Mouse (Mus musculus): ENCODE data around the gene Smox. TPM values are rescaled to one million over a fixed set of nuclear protein-coding genes. Genes with fewer than 3 reads are reported as not detected.

Smox gene
- total RNA-seq, 2 experiments from 2014 or later: 25.9 to 28.9 TPM

DNA sequence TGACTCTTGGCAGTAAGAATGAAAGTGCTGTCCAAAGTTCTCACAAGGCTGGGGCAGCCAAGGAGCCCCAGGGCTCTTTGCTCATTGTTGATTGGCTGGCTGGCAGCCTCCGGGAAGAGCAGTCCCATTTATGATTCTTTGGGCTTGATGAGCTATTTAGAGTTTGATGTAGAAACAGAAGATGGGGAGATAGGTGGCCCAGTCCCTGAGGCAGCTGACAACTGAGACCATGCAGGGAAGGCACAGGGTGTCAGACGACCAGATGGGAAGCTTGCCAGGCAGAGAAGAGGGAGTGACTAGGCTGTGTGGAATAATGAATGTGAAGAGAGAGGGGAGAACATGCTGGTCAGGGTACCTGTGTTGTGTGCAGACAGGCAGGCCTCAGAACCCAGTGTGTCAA, 22.2 kb downstream of the Smox start:
- no peak for DNase-seq

DNA sequence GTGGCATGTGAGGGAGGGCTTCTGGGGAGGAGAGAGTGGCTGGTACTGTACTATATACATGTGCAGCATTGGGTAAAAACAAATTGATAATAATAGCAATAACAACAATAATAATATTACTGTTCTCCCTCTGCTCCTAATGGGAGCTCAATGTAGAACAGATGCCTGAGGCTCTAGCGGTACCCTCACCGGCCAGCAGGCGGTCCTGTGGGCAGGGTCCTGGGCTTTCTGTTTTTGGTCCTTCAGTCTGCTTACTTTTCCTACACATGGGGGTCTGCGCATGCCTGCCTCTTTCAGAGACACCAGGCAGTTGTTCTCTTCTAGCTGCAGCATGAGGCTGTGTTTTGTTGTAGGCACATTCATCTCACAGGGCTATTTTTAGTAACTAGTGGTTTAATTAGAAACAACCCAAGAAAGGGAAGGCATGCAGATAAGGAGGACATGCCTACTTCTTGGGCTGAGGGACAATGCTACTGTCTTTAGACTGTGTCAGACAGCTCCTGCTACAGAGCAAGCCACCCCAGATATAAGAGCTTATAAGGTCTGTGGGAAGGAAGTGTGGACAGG, 22.8 kb downstream of the Smox start:
- DNase-seq: no peak

DNA sequence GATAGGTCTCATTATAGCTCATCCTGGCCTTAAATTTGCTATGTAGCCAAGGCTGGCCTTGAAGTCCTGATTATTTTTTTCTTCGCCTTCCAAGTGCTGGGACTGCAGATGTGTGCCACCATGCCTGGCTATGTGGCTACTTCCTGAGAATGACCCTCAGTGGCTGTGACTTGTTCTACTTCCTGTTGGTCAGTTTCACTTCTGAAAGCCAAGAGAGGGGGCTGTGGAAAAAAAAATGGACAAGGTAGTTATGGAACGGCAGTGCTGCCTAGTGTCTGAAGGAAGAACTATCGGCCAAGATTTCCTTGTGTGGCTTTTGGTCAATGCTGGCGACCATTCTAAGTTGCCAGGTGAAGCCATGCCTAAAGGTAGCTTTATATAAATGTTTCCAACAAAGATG, 26.3 kb downstream of the Smox start:
- DNase-seq: no peak

DNA sequence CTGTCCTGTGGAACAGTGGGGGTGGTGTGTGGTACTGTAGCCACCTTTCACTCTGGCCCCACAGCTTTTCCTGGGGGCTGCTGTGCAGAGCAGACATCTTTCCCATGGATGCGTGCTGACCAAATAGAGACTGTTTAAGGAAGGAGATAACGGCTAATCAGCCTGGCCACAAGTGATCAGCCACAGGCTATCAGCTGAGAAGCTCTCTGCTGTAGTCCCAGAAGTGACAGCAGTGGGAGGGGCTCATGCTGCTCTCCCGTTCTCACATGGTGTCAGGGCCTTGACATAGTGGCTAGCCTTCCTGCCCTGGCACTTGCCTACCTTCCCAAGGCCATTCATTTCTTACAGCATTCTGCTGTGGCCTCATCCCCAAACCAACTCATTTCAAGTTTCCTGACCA, 27.5 kb downstream of the Smox start:
- no peak for DNase-seq

DNA sequence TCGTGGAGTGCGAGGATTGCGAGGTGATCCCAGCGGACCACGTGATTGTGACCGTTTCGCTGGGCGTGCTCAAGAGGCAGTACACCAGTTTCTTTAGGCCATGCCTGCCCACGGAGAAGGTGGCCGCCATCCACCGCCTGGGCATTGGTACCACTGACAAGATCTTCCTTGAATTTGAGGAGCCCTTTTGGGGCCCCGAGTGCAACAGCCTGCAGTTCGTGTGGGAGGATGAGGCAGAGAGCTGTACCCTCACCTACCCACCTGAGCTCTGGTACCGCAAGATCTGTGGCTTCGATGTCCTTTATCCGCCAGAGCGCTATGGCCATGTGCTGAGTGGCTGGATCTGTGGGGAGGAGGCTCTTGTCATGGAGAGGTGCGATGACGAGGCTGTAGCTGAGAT, 29.4 kb downstream of the Smox start:
- DNase-seq: no peak

DNA sequence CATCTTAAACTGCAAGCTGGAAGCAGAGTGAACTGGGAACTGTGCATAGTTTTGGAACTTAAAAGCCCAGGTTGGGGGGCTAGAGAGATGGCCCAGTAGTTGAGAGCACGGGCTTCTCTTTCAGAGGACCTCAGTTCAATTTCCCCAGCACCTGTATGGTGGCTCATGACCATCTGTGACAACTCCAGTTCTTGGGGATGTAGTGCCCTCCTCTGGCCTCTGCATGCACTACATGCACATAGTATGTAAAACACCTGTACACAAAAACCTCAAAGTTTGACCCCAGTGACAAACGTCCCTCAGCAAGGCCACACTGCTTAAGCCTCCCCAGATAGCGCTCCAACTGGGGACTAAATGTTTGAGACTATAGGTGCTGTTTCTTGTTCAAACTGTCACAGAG, 35.8 kb downstream of the Smox start:
- DNase-seq: no peak

DNA sequence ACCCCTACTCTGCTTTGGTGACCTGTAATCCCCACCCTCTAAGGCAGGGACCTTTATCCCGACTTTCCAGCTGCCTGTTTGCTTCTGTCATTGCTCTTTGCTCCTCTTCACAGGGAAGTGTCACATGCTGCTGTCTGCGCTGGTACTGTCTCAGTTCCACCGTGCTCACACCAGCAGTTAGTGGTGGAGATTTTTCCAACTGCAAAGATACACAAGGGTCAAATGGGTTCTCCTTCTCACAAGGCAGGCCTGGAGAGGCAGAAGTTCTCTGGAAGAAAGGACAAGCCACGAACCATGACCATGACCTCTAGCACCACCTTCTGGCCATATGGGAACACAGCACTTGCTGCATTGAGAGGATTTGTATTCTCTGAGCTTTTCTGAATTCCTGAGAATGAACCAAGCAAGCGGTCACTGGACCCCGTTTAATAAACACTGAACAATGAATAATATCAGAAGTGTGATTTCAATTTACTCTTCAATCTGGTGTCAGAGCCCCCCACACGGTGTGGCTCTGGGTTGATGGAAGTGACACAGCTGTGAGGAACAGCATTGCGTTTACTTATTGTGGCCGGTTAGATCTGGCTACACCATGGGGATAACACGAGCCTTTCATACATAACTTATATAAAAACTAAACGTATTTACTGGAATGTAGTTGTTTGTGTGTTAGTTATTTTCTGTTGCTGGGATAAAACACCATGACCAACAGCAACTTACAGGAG, 38.8 kb downstream of the Smox start:
- DNase-seq: peak; percentile 45

DNA sequence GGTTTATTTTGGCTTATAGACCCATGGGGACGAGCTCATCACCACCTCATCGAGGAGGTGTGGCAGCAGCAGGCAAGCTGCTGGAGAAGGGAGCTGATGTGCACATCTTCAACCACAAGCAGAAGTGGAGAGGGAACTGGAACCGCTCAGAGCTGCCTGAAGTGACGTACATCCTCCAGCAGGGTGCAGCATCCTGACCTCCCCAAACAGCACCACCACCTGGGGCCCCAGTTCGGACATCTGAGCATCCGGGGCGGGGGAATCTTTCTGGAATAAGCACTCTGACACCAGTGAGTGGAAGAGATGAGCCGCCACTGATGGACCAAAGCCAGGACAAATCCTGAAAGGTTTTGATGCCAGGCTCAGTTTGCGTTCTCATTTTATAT, 39.3 kb downstream of the Smox start:
- DNase-seq: peak; percentile 45

DNA sequence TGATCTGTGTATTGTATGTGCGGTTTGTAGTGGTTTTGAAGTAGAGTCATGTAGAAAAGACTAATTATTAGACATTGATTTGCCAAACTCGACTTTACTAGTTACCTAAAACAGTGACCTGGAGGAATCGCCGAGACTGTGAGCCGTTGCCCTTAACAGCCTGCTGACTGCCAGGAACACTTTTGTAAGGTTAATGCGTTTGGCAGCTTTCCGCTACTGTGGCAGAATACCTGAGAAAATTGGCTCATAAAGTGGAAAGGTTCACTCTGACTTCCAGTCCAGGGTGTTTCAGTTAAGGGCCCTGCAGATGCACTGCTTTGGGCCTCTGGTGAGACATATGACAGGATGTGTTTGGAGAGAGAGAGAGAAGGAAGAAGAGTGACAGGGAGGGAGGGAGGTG, 40.0 kb downstream of the Smox start:
- DNase-seq: no peak

DNA sequence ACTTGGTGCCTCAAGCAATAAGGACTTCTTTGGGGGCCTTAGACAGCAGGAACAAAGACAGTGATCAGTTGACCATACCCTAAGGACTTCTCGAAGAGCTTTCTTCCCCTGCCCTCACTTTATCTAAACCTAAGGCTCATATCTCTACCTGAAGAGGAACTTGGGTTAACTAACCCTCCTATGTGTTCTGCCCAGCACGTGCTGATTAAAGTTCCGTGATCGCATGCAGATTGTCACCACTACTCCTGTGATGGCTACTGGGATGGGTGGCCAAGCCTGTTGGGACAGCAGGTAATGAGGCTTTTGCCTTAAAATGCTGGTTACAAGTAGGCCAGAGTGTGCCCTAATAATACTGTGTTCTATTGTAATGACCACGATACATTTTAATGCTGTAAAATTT, 43.9 kb downstream of the Smox start:
- no peak for DNase-seq

DNA sequence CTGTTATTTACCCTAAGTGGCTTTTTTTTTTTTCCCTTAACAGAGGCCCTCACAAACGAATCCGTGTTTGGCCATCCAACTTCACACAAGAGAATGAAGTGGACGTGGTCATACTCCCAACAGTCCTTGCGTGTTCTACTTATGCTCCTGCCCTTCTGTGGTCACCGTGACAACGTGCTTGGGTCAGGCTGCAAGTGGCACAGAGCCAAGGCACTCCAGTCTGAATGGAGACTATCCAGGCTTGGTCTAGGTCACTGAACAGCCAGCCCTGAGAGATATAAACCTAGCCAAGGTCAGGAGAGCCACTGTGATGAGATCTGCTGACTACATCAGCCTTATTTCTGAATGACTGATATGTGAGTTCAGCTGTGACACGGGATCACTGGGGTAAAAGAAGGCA, 47.0 kb downstream of the Smox start:
- peak; percentile 30 for DNase-seq

DNA sequence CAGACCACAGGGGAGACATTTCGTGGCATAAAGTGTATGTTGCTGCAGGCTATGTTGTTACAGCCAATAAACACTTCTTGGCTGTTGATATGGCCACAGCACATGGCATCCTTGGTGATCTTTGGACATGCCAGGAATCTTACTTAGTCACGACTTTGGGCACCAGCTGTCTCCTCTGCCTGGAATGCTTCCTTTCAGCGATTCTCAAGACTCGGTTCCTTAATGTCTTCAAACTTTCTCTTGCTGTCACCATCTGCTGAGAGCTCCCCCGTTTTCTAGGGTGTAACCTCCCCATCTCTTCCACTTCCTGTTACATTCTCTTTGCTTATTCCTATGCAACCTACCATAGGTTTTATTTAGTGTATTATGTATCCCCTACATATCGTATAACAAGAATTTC, 48.5 kb downstream of the Smox start:
- DNase-seq: no peak

DNA sequence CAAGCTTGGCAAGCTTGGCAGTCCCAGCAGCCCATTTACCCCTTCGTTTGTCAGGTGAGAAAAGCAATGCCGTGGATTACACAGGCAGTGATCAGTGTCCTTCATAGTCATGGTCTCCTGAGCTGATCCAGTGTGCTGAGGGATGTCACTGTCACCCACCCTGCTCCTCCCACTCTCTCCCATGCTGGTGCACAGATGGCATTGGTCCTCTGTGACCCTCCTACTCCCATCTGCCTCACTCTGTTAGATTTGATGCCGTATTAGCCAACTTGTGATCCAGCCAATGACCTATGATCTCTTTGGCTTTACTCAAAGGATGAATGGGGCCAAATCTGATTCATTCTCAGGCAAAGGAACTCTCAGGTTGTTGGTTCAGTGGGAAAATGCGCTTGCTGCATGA, 50.4 kb downstream of the Smox start:
- DNase-seq: no peak

DNA sequence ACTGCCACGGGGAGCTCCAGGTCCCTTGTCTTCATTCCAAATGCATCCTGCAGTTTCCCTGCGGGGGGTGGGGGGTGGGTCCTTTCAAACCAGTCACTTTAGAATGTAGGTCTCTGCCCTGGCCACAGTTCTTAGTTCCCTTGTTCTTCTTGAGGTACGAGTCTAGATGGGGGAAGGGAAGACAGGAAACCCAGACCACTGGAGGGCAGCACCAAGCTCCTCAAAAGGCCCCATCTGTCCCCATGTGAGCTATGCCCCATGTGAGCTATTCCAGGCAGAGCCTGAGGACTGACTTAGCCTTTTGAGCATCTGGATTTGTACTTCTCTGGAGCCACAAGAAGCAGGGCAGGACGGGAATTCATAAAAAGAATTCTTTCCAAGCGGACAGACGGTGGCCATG, 51.2 kb downstream of the Smox start:
- DNase-seq: no peak

DNA sequence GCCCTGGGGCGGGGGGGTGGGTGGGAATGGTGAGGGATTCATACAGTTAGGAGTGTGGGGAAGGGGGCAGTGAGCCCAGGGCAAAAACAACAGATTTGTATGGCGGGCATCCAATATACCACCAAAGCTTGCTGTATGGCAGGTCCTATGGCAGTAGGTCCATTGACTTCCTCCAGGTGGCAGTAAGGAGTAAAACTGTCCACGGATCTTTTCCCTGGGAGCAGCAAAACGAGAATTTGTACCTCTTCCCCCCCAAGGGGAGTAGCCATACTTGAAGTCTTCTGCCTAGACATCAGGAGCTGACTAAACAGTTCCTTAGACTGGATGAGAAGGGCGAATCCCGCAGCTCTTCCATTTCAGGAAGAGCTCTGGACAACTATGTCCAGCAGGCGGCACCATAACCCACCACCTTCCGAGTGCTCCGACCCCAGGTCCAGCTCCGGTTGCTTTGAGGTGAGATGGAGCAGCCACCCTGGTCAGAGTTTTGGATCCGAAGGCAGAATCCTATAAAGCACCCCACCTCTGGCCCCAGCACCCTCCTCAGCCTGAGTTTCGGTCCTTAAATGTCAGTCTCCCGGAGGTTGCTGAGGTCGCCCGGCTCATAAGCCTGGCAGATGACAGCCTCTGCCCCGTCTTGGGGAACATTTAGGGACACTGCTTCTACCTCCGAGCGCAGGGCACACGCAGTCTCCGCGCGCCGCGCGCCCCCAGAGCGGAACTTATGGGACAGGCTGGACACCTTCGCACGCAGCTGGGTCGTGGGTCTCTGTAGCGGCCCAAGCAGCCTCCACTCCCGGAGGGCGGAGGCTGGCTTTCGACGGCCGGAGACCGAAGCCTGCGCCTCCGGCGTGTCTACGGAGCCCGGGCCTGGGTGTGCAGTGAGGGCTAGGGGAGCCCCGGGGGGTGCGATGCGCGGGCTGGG, 54.4 kb downstream of the Smox start:
- peak; percentile 59 for DNase-seq

DNA sequence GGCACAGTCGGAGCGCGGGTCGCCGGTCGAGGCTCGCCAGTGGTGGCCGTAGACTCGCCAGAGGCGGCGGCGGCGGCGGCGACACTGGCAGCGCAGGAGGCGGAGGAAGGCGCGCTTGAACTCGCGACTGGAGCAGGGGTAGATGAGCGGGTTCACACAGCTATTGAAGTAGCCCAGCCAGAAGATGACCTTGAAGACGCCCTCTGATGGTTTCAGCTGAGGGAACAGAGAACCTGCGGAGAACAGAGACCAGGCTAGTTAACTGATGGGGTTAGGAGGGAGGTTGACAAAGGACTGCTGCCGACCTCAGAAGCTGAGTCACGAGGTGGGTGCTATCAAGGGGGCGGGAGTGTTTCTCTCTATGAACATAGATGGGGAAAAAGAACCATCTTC, 55.0 kb downstream of the Smox start:
- DNase-seq: no peak

DNA sequence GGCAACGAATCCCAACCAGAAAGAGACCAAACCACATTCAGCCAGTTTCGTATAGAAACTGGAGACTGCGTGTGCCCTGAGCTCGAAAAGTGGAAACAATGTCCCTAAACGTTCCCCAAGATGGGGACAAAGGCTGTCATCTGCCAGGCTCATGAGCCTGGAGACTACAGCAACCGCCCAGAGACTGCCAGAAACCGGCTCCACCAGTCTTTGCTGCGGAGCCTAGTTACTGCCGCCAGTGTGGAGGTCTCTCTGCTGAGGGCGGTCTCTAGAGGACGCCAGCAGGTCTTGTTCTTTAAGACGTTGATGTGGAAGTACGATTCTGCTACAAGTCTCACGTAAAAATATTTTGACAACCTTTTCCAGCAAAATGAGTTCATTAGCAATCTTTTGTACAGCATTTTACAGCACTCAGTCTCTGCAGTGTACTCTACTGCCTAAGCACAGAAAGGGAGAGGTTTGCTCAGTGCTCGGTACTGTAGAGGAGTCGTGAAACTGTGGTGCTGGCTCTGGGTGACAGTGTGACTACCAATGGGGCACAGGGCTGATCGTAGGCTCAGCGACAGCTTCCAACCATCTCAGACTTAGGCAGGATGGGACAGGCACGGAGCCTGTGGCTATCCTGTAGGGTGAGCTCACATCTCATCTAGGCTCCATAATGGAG, 55.6 kb downstream of the Smox start:
- DNase-seq: no peak

DNA sequence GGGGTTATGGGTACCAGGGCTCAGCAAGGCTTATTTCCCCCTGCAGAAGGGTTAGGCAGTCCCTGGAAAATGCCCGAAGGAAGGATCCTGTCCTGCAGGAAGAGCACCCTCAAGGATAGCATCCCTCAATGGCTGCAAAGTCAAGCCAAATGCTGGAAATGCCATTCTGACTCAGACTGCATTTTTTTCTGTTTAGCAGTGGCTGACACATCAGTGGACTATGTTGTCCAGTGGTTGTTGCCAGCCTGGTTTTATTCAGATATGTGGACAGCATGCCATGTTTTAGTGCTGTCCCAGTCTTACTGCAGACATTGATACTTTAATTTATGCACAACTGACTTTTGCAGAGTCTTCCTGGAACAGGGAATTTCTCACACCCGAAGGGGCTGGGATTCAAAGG, 57.0 kb downstream of the Smox start:
- DNase-seq: no peak

DNA sequence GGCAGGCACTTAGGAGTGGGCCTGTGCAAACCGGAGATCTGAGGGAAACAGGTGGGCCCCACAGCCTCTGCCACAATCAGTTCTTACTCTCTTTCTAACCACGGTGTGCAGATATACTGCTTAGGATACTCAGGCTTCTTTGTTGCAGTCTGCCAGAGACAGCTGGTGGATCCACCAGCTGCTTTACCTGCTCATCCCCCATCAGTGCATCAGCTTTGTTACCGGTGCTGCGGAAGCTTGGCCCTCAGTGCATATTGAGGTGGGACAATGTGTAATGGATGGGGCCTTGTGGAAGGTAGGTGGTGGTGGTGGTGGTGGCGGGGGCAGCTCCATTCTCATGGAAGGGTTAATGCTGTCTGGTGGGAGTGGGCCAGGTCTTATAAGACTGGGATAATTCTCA, 57.8 kb downstream of the Smox start:
- no peak for DNase-seq

DNA sequence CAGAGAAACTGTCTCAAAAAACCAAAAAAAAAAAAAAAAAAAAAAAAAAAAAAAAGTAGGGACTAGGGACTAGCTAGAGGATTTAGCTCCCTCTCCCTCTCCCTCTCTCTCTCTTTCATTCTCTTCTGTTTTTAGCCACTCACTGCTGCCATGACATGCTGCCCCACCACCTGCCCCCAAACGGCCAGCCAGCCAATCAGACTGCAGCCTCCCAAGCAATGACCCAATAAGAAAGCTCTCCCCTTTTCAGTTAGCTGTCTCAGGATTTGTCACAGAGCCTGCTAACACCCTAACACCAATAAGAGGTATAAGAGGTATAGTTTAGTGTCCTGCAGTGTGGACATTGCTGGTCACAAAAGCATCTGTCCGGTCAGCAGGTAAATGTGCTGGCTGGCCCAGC, 59.2 kb downstream of the Smox start:
- no peak for DNase-seq

DNA sequence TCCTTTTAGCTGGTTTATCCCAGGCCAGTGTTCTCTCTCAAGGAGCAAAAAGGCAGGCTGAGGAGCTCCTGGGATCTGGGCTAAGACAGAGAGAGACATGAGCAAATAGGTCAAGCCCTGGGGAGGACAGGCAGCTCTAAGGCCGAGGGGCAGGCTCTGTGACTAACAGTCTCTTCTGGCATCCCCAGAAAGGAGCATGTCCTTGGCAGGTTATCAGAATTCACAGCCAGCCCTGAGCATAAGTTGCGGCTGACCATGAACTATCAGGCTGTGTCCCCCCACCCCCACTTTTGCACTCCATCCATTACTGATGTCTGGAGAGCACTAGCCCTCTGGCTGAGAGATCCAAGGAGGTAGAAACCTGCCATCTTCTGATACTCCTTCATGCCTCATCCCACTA, 59.6 kb downstream of the Smox start:
- no peak for DNase-seq

DNA sequence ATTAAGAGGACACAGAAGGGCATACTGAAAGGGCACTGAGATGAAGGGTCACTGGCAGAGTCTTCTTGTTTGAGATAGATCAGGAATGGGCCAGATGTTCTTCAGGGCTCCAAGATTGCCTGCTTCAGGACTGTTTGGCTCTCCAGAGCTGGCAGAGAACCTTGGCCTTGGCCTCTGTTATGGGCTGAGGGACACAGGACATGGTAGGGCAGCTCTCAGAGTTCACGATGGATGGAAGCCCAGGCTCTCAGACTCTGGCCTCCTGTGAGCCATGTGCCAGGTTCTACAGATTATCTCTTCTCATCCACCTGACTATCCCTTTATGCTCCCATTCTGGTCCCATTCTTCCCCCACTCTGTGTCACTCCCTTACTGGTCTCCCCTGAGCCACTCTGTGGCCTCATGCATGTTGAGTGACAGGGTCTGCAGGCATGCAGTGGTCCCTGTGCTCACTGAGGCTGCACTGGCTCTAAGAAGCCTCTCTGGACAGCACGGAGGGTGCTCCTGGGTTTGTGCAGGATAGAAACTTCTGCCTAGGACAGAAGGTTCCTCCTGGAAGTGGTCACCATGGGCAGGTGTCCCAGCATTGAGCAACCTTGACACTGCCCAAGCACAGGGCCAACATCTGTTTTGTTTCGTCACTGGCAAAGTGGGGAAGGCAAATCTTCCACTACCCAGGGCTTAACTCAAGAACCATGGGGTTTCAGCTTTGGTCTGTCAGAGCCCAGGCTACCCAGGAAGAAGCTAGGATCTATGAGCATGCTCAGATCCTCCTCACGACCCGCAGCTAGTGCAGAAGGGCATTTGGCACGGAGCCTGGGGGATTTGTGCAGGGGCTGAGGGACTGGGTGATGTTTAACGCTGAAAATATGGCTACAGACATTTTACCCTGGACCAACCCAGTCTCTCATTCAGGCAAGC, 60.7 kb downstream of the Smox start:
- DNase-seq: no peak
